Mouse (Mus musculus) megakaryocyte, adult 5-6 weeks (primary cell): ENCODE measurements around the gene Acot4. TPM values are rescaled to one million over a fixed set of nuclear protein-coding genes. Genes with fewer than 3 reads are reported as not detected.
"Not testable (repeated sequence)": the region's sequence is repeated elsewhere in the genome, so short reads cannot be mapped to it uniquely, and the experiment has no call there.

Source experiments
- ATAC-seq: 2 replicates; pipeline ENCODE4 v1.8.0; 2016; ENCODE audit warnings: mild to moderate bottlenecking, inconsistent platforms; ENCODE audit not compliant: poor library complexity, severe bottlenecking
- total RNA-seq, 2 experiments: library from RNA; stranded (forward) in 1 of 2; stranded (reverse) in 1 of 2; fragments of 153-499, 151-499 nt in 1 of 2; fragments of 221-1000, 200-1000 nt in 1 of 2; gene quantifications; 2 replicates each; pipeline versions ENCODE4 v1.2.3 to v1.2.4; 2015 to 2017

The Acot4 gene
- total RNA-seq, 2 experiments from 2014 or later = 0.02 TPM; not detected in 1

- ATAC-seq = no peak
Measured at GRCm38 (mm10) chr12:84071696-84072095, 33.5 kb downstream of the Acot4 start.

DNA sequence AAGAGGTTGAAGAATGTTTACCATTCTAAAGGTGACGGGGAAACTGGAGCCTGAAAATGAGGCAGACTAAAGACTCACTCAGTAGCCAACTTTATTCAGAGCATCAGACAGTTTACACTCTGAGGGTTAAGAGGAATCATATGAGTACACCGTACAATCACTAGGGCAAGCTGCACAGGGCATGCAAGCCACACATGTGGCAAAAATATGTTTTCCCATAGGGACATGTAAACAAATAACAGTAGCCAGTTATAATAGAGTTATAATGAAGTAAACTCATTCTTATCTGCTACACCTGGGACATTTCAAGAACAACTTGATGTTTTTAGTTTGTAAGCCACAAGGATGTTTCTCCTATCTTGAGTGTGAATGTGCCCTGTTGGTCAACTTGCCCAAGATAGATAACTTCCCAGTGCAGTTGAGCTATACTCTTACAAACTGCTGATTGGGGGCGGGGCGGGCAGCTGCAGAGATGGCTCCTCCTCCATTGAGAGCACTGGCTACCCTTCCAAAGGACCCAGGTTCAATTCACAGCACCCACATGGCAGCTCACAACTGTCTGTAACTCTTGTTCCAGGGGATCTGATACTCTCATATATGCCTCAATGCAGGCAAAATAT, 39.3 kb downstream of the Acot4 start:
- no peak for ATAC-seq

- ATAC-seq = no peak
Measured at GRCm38 (mm10) chr12:84083842-84084241, 45.7 kb downstream of the Acot4 start.

- no peak for ATAC-seq
Measured at GRCm38 (mm10) chr12:84084581-84084980, 46.4 kb downstream of the Acot4 start.

DNA sequence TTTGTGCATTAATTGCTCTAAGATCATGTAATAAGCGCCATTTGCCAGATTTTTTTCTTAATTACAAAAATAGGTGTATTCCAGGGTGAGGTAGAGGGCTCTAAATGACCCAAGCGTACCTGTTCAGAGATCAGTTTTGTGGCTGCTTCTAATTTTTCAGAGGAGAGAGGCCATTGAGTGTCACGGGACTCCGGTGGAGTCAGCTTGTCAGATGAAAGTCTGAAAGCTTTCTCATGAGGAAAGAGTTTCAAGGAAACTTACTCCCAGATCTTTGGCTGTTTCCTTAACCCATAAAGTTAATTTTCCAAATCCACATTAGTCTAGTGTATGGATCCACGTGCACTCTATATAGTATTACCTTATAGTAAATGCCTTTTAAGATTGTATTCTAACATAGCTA, 56.5 kb downstream of the Acot4 start:
- not testable (repeated sequence) for ATAC-seq

Other genes with a start within 250 kb of the Acot4 start
- gene Numb, start 116.4 kb upstream of the Acot4 start, total RNA-seq (2015) = 28.4 and 35.7 TPM in 2 replicates
- gene Numb, start 116.4 kb upstream of the Acot4 start, total RNA-seq (2017) = 34.4 and 36.0 TPM in 2 replicates
- 10.1 and 11.2 TPM in 2 replicates for gene Riox1, start 87.8 kb upstream of the Acot4 start, total RNA-seq (2015)
- 10.1 and 13.4 TPM in 2 replicates for gene Riox1, start 87.8 kb upstream of the Acot4 start, total RNA-seq (2017)
- gene Heatr4, start 53.5 kb upstream of the Acot4 start, total RNA-seq (2015) = not detected in 2 replicates
- not detected in 2 replicates for gene Heatr4, start 53.5 kb upstream of the Acot4 start, total RNA-seq (2017)
- 4.2 and 8.0 TPM in 2 replicates for gene Acot2, start 50.5 kb upstream of the Acot4 start, total RNA-seq (2015)
- 1.4 and 5.4 TPM in 2 replicates for gene Acot2, start 50.5 kb upstream of the Acot4 start, total RNA-seq (2017)
- 2.5 and 6.0 TPM in 2 replicates for gene Acot1, start 28.9 kb upstream of the Acot4 start, total RNA-seq (2015)
- gene Acot1, start 28.9 kb upstream of the Acot4 start, total RNA-seq (2017) = 10.6 and 11.8 TPM in 2 replicates
- gene Gm49366, start 556 bp downstream of the Acot4 start, total RNA-seq (2015) = not detected in 2 replicates
- not detected in 2 replicates for gene Gm49366, start 556 bp downstream of the Acot4 start, total RNA-seq (2017)
- not detected in 2 replicates for gene Acot3, start 13.8 kb downstream of the Acot4 start, total RNA-seq (2015)
- gene Acot3, start 13.8 kb downstream of the Acot4 start, total RNA-seq (2017) = not detected in 2 replicates
- not detected in 2 replicates for gene Acot5, start 30.9 kb downstream of the Acot4 start, total RNA-seq (2015)
- gene Acot5, start 30.9 kb downstream of the Acot4 start, total RNA-seq (2017) = not detected in 2 replicates
- gene Acot6, start 62.3 kb downstream of the Acot4 start, total RNA-seq (2015) = 0.27 and 0.67 TPM in 2 replicates
- 0.22 TPM in 1 of 2 replicates, not detected in the other for gene Acot6, start 62.3 kb downstream of the Acot4 start, total RNA-seq (2017)
- 0.33 and 0.62 TPM in 2 replicates for gene Dnal1, start 76.0 kb downstream of the Acot4 start, total RNA-seq (2015)
- not detected in 2 replicates for gene Dnal1, start 76.0 kb downstream of the Acot4 start, total RNA-seq (2017)
- 0.32 and 0.65 TPM in 2 replicates for gene Pnma1, start 110.1 kb downstream of the Acot4 start, total RNA-seq (2015)
- 0.16 and 0.73 TPM in 2 replicates for gene Pnma1, start 110.1 kb downstream of the Acot4 start, total RNA-seq (2017)
- gene Elmsan1, start 180.5 kb downstream of the Acot4 start, total RNA-seq (2015) = 24.6 and 27.0 TPM in 2 replicates
- gene Elmsan1, start 180.5 kb downstream of the Acot4 start, total RNA-seq (2017) = 17.0 and 25.0 TPM in 2 replicates
- gene Ptgr2, start 246.9 kb downstream of the Acot4 start, total RNA-seq (2015) = 14.3 and 18.9 TPM in 2 replicates
- 52.4 and 52.9 TPM in 2 replicates for gene Ptgr2, start 246.9 kb downstream of the Acot4 start, total RNA-seq (2017)